Mouse (Mus musculus) MEL (cell line): ENCODE measurements around the gene Adgrv1. TPM values are rescaled to one million over a fixed set of nuclear protein-coding genes. Genes with fewer than 3 reads are reported as not detected.

ENCODE experiments used
- DNase-seq: peaks from one replicate; pipeline ENCODE4 v3.0.0; 2011; ENCODE audit warnings: low read depth, low spot score
- H3K27ac ChIP-seq: 2 replicates; pipeline ENCODE4 v1.5.1; 2012; ENCODE audit warnings: low read depth, mild to moderate bottlenecking, control low read depth, low read length, moderate library complexity; ENCODE audit not compliant: control insufficient read depth
- H3K27me3 ChIP-seq, 2 experiments: fragments of 150-350 bp in 1 of 2; sonication (generic) in 1 of 2; 2 replicates each; pipeline ENCODE4 v1.6.1; 2012; ENCODE audit warnings: low read length in 2 of 2, mild to moderate bottlenecking in 2 of 2, improper control_type of control experiment in 1 of 2, moderate library complexity in 1 of 2; ENCODE audit not compliant: insufficient read depth in 2 of 2, control insufficient read depth in 1 of 2
- H3K36me3 ChIP-seq, 2 experiments: 2 replicates each; pipeline ENCODE4 v1.6.1; 2012 to 2014; ENCODE audit warnings: low read length in 2 of 2, improper control_type of control experiment in 1 of 2, inconsistent platforms in 1 of 2, mild to moderate bottlenecking in 1 of 2; ENCODE audit not compliant: insufficient read depth in 2 of 2, control insufficient read depth in 1 of 2
- H3K4me1 ChIP-seq, 2 experiments: fragments of 150-350 bp in 1 of 2; sonication (generic) in 1 of 2; 2 replicates each; pipeline ENCODE4 v1.6.1; 2012; ENCODE audit warnings: low read length in 2 of 2, improper control_type of control experiment in 1 of 2, mild to moderate bottlenecking in 1 of 2; ENCODE audit not compliant: insufficient read depth in 2 of 2, control insufficient read depth in 1 of 2
- H3K4me3 ChIP-seq, 2 experiments: fragments of 150-350 bp in 1 of 2; sonication (generic) in 1 of 2; 2 replicates each; pipeline ENCODE4 v1.5.1; 2012; ENCODE audit warnings: low read depth in 2 of 2, low read length in 2 of 2, mild to moderate bottlenecking in 2 of 2, moderate library complexity in 2 of 2, control low read depth in 1 of 2, improper control_type of control experiment in 1 of 2; ENCODE audit not compliant: control insufficient read depth in 1 of 2, insufficient read depth in 1 of 2
- H3K79me2 ChIP-seq: 2 replicates; pipeline ENCODE4 v1.6.1; 2012; ENCODE audit warnings: mild to moderate bottlenecking, low read length, moderate library complexity; ENCODE audit not compliant: control insufficient read depth, poor library complexity, insufficient read depth
- H3K9ac ChIP-seq: 2 replicates; pipeline ENCODE4 v1.6.1; 2012; ENCODE audit warnings: low read depth, mild to moderate bottlenecking, control low read depth, low read length, moderate library complexity; ENCODE audit not compliant: control insufficient read depth, poor library complexity, severe bottlenecking
- H3K9me3 ChIP-seq: fragments of 150-350 bp; sonication (generic); replicated peaks from 2 replicates; pipeline ENCODE4 v1.6.1; 2012; ENCODE audit warnings: mild to moderate bottlenecking, low read length, improper control_type of control experiment, moderate library complexity; ENCODE audit not compliant: insufficient read depth
- BHLHE40 ChIP-seq: IDR thresholded peaks from 2 replicates; pipeline ENCODE4 v1.6.1; 2012; ENCODE audit warnings: low read depth, mild to moderate bottlenecking, inconsistent platforms, low read length, improper control_type of control experiment, borderline replicate concordance
- CHD1 ChIP-seq: IDR thresholded peaks from 2 replicates; pipeline ENCODE4 v1.6.1; 2012; ENCODE audit warnings: low read depth, mild to moderate bottlenecking, inconsistent platforms, low read length, improper control_type of control experiment
- CHD2 ChIP-seq: IDR thresholded peaks from 2 replicates; pipeline ENCODE4 v1.6.1; 2011; ENCODE audit warnings: low read length, improper control_type of control experiment
- CTCF ChIP-seq, 3 experiments: IDR thresholded peaks in 2 of 3; conservative IDR thresholded peaks in 1 of 3; 2 replicates each; pipeline ENCODE4 v1.5.1; 2011 to 2012; ENCODE audit warnings: low read length in 3 of 3, low read depth in 2 of 3, mild to moderate bottlenecking in 2 of 3, improper control_type of control experiment in 1 of 3, inconsistent platforms in 1 of 3, mixed read lengths in 1 of 3, moderate library complexity in 1 of 3; ENCODE audit not compliant: control insufficient read depth in 1 of 3, insufficient read depth in 1 of 3, poor library complexity in 1 of 3, severe bottlenecking in 1 of 3
- ETS1 ChIP-seq: IDR thresholded peaks from 2 replicates; pipeline ENCODE4 v1.6.1; 2012; ENCODE audit warnings: low read depth, mild to moderate bottlenecking, inconsistent platforms, low read length, improper control_type of control experiment, moderate library complexity
- GABPA ChIP-seq: IDR thresholded peaks from 2 replicates; pipeline ENCODE4 v1.6.1; 2012; ENCODE audit warnings: low read depth, mild to moderate bottlenecking, inconsistent platforms, low read length, improper control_type of control experiment, moderate library complexity
- HCFC1 ChIP-seq: IDR thresholded peaks from 2 replicates; pipeline ENCODE4 v1.6.1; 2012; ENCODE audit warnings: low read depth, mild to moderate bottlenecking, inconsistent platforms, low read length, improper control_type of control experiment, moderate library complexity
- JUND ChIP-seq: IDR thresholded peaks from 2 replicates; pipeline ENCODE4 v1.6.1; 2011; ENCODE audit warnings: low read depth, mild to moderate bottlenecking, improper control_type of control experiment, low read length
- MAFK ChIP-seq: IDR thresholded peaks from 2 replicates; pipeline ENCODE4 v1.6.1; 2011; ENCODE audit warnings: low read depth, mild to moderate bottlenecking, low read length, improper control_type of control experiment, borderline replicate concordance
- MAX ChIP-seq: IDR thresholded peaks from 2 replicates; pipeline ENCODE4 v1.6.1; 2011; ENCODE audit warnings: low read length, improper control_type of control experiment
- MAZ ChIP-seq: IDR thresholded peaks from 2 replicates; pipeline ENCODE4 v1.6.1; 2012; ENCODE audit warnings: low read depth, mild to moderate bottlenecking, inconsistent platforms, low read length, improper control_type of control experiment
- MXI1 ChIP-seq: IDR thresholded peaks from 2 replicates; pipeline ENCODE4 v1.6.1; 2011; ENCODE audit warnings: mild to moderate bottlenecking, low read depth, low read length, improper control_type of control experiment
- MYC ChIP-seq: IDR thresholded peaks from 2 replicates; pipeline ENCODE4 v1.6.1; 2011; ENCODE audit warnings: low read depth, mild to moderate bottlenecking, low read length, improper control_type of control experiment, moderate library complexity
- NELFE ChIP-seq: IDR thresholded peaks from 2 replicates; pipeline ENCODE4 v1.6.1; 2011; ENCODE audit warnings: low read depth, low read length, improper control_type of control experiment
- POLR2A ChIP-seq, 2 experiments: IDR thresholded peaks; 2 replicates each; pipeline ENCODE4 v1.6.1; 2011 to 2012; ENCODE audit warnings: low read length in 2 of 2, mild to moderate bottlenecking in 2 of 2, control low read depth in 1 of 2, improper control_type of control experiment in 1 of 2, low read depth in 1 of 2, moderate library complexity in 1 of 2; ENCODE audit not compliant: control insufficient read depth in 1 of 2, insufficient read depth in 1 of 2, poor library complexity in 1 of 2
- POLR2AphosphoS2 ChIP-seq: IDR thresholded peaks from 2 replicates; pipeline ENCODE4 v1.6.1; 2011; ENCODE audit warnings: low read length, improper control_type of control experiment
- POLR2AphosphoS5 ChIP-seq: IDR thresholded peaks from 2 replicates; pipeline ENCODE4 v1.6.1; 2012; ENCODE audit warnings: low read depth, borderline replicate concordance, mild to moderate bottlenecking, inconsistent platforms, low read length, moderate library complexity, mixed read lengths
- RAD21 ChIP-seq: IDR thresholded peaks from 2 replicates; pipeline ENCODE4 v1.6.1; 2011; ENCODE audit warnings: mild to moderate bottlenecking, low read depth, low read length, improper control_type of control experiment
- RCOR1 ChIP-seq: IDR thresholded peaks from 2 replicates; pipeline ENCODE4 v1.6.1; 2012; ENCODE audit warnings: low read depth, mild to moderate bottlenecking, inconsistent platforms, low read length, improper control_type of control experiment
- SIN3A ChIP-seq: IDR thresholded peaks from 2 replicates; pipeline ENCODE4 v1.6.1; 2012; ENCODE audit warnings: low read length, improper control_type of control experiment, inconsistent platforms
- SMC3 ChIP-seq: IDR thresholded peaks from 2 replicates; pipeline ENCODE4 v1.6.1; 2011; ENCODE audit warnings: low read depth, low read length, improper control_type of control experiment
- TBP ChIP-seq: IDR thresholded peaks from 2 replicates; pipeline ENCODE4 v1.8.0; 2011; ENCODE audit warnings: low read depth, low read length, improper control_type of control experiment
- TCF12 ChIP-seq: IDR thresholded peaks from 2 replicates; pipeline ENCODE4 v1.6.1; 2014; ENCODE audit warnings: low read depth, mild to moderate bottlenecking, inconsistent platforms, low read length, improper control_type of control experiment, moderate library complexity
- UBTF ChIP-seq: IDR thresholded peaks from 2 replicates; pipeline ENCODE4 v1.6.1; 2012; ENCODE audit warnings: low read depth, mild to moderate bottlenecking, inconsistent platforms, low read length, improper control_type of control experiment, moderate library complexity, borderline replicate concordance; ENCODE audit not compliant: insufficient read depth
- USF1 ChIP-seq: IDR thresholded peaks from 2 replicates; pipeline ENCODE4 v1.6.1; 2014; ENCODE audit warnings: low read depth, mild to moderate bottlenecking, inconsistent platforms, low read length, improper control_type of control experiment, moderate library complexity
- USF2 ChIP-seq, 2 experiments: IDR thresholded peaks; 2 replicates each; pipeline ENCODE4 v1.6.1; 2011 to 2012; ENCODE audit warnings: improper control_type of control experiment in 2 of 2, low read length in 2 of 2, borderline replicate concordance in 1 of 2, inconsistent platforms in 1 of 2, low read depth in 1 of 2, mild to moderate bottlenecking in 1 of 2; ENCODE audit not compliant: insufficient read depth in 1 of 2
- ZC3H11A ChIP-seq: IDR thresholded peaks from 2 replicates; pipeline ENCODE4 v1.6.1; 2012; ENCODE audit warnings: low read depth, mild to moderate bottlenecking, inconsistent platforms, low read length, improper control_type of control experiment
- ZKSCAN1 ChIP-seq: IDR thresholded peaks from 2 replicates; pipeline ENCODE4 v1.6.1; 2012; ENCODE audit warnings: low read depth, mild to moderate bottlenecking, inconsistent platforms, low read length, improper control_type of control experiment, moderate library complexity
- ZMIZ1 ChIP-seq: IDR thresholded peaks from 2 replicates; pipeline ENCODE4 v1.6.1; 2012; ENCODE audit warnings: low read depth, mild to moderate bottlenecking, inconsistent platforms, low read length, improper control_type of control experiment, moderate library complexity
- polyA plus RNA-seq, 2 experiments: library from polyadenylated mRNA; stranded (reverse) in 1 of 2; unstranded in 1 of 2; fragments of >175 nt in 1 of 2; fragments of >200 nt in 1 of 2; gene quantifications; 2 replicates each; pipeline versions ENCODE4 v1.2.1 to v1.2.4; 2012; ENCODE audit warnings: low replicate concordance in 2 of 2, low read depth in 1 of 2; ENCODE audit not compliant: insufficient read length in 2 of 2, insufficient read depth in 1 of 2, missing spikeins in 1 of 2
- total RNA-seq: library from RNA; depleted of rRNA; stranded (reverse); fragments of 300-350 nt; gene quantifications from 2 replicates; pipeline ENCODE4 v1.2.3, GENCODE M21; 2012

Adgrv1 gene
- total and polyA plus RNA-seq, 3 experiments = 5.6 to 5.8 TPM; not detected in 1

DNA sequence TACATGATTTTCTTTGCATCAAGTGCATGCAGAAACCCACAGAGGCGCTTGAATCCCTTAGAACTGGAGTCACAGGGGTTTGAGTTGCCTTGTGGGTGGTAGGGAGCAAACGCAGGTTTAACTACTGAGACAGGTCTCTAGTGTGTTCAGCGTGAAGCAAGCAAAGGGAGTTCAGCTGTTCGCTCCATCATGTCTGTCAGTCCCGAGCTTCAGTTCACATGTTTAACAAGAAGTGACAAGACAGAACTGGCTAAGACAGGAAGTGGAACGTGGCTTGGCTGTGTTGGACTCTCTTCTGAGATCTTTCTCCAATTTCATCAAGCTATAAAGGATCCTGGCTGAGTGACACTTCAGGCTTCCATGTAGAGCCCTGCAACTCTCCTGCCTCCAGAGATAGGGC, 523.3 kb downstream of the Adgrv1 start:
- Histone ChIP-seq H3K9me3 (no peaks in the 10 kb centered on the region), H3K79me2 (no peaks in the 10 kb centered on the region), H3K9ac (no peak overlapping the region), H3K4me1 (no peaks in the 10 kb centered on the region), H3K27me3 (no peaks in the 10 kb centered on the region), H3K4me3 (no peak overlapping the region), H3K27ac (no peak overlapping the region), H3K36me3 (no peaks in the 10 kb centered on the region)
- no peak for DNase-seq
- no peak for TF ChIP-seq CTCF (IDR thresholded peaks at IDR 0.05 in 2 of 3, conservative IDR thresholded peaks at IDR 0.05 in 1 of 3; ENCODE audit: control insufficient read depth in 1 of 3, insufficient read depth in 1 of 3, low read depth in 2 of 3, low read length in 3 of 3, poor library complexity in 1 of 3, severe bottlenecking in 1 of 3)
- TF ChIP-seq USF2 (IDR thresholded peaks at IDR 0.05; ENCODE audit: borderline replicate concordance in 1 of 2, insufficient read depth in 1 of 2, low read depth in 1 of 2, low read length in 2 of 2) = no peak
- no peak for TF ChIP-seq USF1
- TF ChIP-seq CHD2 = no peak
- no peak for TF ChIP-seq POLR2A (IDR thresholded peaks at IDR 0.05; ENCODE audit: control insufficient read depth in 1 of 2, insufficient read depth in 1 of 2, low read depth in 1 of 2, low read length in 2 of 2, poor library complexity in 1 of 2)
- TF ChIP-seq RAD21 = no peak
- no peak for TF ChIP-seq HCFC1
- TF ChIP-seq SMC3 = no peak
- no peak for TF ChIP-seq GABPA
- no peak for TF ChIP-seq NELFE
- no peak for TF ChIP-seq MAZ
- no peak for TF ChIP-seq TCF12
- TF ChIP-seq RCOR1 = no peak
- no peak for TF ChIP-seq POLR2AphosphoS2
- no peak for TF ChIP-seq TBP
- TF ChIP-seq MYC = no peak
- TF ChIP-seq POLR2AphosphoS5 = no peak

DNA sequence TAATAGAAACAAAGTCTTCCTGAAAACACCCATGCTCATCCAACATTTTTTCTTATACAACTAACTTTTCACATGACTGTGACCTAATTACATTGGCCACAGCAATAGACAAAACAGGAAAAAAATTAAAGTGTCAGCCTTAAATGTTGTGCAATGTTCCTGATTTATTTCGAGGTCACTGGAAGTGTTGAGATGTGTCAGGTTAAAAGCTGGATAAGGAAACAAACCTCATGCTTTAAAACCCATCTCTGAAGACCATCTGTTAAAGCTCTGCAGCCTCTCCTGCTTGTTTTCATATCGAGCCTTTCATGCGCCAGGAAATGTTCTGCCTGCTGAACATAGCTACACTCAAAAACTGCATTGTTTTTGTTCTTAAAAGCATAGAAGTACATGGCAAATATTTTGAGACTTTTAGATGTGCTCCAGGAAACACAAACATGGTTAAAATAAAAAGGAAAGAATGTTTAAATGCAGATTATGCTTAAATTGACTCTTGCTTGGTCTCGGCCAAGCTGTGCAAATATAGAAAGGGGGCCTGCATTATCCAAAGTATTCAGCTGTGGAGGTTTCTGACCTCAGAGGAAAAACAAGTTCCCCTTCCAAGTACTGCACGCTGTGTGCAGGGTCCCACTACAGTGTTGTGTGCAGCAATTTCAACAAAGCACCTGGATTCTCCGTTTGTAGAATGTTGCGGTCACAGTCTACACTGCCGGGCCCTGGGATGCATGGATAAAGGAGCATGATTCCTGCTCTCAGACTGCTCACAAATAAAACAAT, 524.2 kb downstream of the Adgrv1 start:
- Histone ChIP-seq H3K9ac (no peak overlapping the region), H3K4me1 (peaks cover 0 to 3% of the 10 kb centered on the region in 2 experiments; a peak in 1 of 4 replicates), H3K9me3 (no peaks in the 10 kb centered on the region), H3K27ac (no peak overlapping the region), H3K4me3 (no peak overlapping the region), H3K27me3 (no peaks in the 10 kb centered on the region), H3K36me3 (no peaks in the 10 kb centered on the region), H3K79me2 (no peaks in the 10 kb centered on the region)
- TF ChIP-seq ZC3H11A = no peak
- no peak for TF ChIP-seq POLR2AphosphoS2
- TF ChIP-seq POLR2AphosphoS5 = no peak
- no peak for TF ChIP-seq JUND
- TF ChIP-seq BHLHE40 = no peak
- no peak for TF ChIP-seq NELFE
- no peak for TF ChIP-seq MXI1
- TF ChIP-seq MYC = no peak
- no peak for TF ChIP-seq USF2 (IDR thresholded peaks at IDR 0.05; ENCODE audit: borderline replicate concordance in 1 of 2, insufficient read depth in 1 of 2, low read depth in 1 of 2, low read length in 2 of 2)
- TF ChIP-seq MAFK = no peak
- TF ChIP-seq ZMIZ1 = no peak
- TF ChIP-seq CHD1 = no peak
- no peak for TF ChIP-seq ZKSCAN1
- TF ChIP-seq SMC3 = no peak
- TF ChIP-seq ETS1 = no peak
- no peak for TF ChIP-seq MAX
- no peak for TF ChIP-seq SIN3A
- no peak for TF ChIP-seq UBTF
- TF ChIP-seq TCF12 = no peak
- no peak for DNase-seq
